Mouse (Mus musculus): ENCODE measurements around the gene Faap100. TPM values are rescaled to one million over a fixed set of nuclear protein-coding genes. Genes with fewer than 3 reads are reported as not detected.
A peak's percentile ranks its signal among the peaks of the same experiment; 100 is the strongest.

Faap100 gene
- total and polyA plus RNA-seq, 2 experiments from 2014 or later = 76.4 to 175 TPM

DNA sequence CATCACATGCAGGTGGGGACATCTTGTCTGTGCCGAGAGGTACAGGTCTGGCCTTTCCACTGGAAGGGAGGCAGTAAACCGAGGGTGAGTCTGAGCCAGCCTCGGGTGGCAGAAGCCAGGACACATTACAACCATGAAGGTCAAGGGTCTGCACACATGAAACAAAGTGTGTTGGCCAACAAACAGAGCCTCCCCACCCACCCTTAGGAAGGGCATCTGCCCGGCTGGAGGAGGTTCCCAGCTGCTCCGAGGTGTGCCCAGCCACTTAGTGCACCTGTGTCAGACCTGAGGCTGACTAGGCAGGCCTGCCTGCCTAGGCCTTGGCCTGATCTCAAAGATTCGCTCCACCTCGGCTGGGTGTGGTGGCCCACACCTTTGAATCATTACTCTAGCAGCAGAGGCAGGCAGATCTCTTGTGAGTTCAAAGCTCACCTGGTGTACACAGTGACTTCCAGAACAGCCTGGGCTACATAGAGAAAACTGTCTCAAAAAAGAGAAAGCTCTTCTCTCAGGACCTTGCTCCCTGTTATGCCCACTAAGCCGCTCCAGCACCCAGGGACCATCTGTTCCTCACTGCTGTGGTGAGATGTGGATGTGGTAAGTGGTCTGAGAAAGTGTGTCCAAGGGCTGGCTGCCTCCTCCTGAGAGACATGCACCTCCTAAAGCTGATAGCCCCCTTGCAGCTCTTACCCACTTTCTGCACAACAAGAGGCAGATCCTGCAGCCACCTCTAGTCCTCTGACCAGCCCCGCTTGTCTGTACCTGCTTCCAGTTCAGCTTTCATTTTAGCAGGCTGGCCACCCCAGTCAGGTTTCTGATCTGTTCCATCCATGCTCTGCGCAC is 27.1 kb downstream of the Faap100 start:
- Histone ChIP-seq H3K9ac (replicated peaks; ENCODE audit: low read length) (no peak overlapping the region), H3K4me3 (ENCODE audit: low read length) (no peak overlapping the region), H3K36me3 (ENCODE audit: insufficient read depth, low read length) (no peaks in the 10 kb centered on the region), H3K27me3 (ENCODE audit: insufficient read depth, low read length) (no peaks in the 10 kb centered on the region), H3K27ac (peak overlapping the region; percentile 100), H3K9me3 (ENCODE audit: low read length) (no peaks in the 10 kb centered on the region), H3K4me2 (ENCODE audit: low read depth, low read length) (peak overlapping the region; percentile 97; the same call in 1 of the 2 replicates), H3K4me1 (ENCODE audit: insufficient read depth, low read length) (peaks cover 12% of the 10 kb centered on the region)
- 81% methylated on average over 10 of the region's 10 CpGs for WGBS
- no peak for TF ChIP-seq CTCF (IDR thresholded peaks at IDR 0.05; ENCODE audit: low read depth)
- no peak for DNase-seq (ENCODE audit: low spot score)
- ATAC-seq = no peak

DNA sequence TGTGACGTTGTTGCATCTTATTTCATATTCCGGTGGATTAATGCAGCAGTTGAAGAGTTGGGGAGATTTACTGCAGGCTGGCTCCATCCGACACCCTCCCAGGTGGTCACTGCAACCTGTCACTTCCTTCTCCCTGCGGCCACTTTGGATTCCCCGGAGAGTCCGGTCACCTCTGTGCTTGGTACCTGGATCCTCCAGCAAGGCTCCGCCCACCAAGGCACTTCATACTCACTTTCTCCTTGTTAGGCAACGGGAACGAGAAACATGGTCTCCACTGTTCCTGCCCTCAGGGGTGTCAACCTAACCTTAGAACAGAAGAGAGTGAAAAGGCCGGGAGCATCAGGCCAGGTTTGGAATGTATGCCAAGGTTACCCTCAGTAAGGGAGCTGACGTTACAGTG is 27.9 kb downstream of the Faap100 start:
- Histone ChIP-seq H3K27me3 (ENCODE audit: insufficient read depth, low read length) (no peaks in the 10 kb centered on the region), H3K4me2 (ENCODE audit: low read depth, low read length) (peak overlapping the region; percentile 97), H3K27ac (peak overlapping the region; percentile 100), H3K4me3 (ENCODE audit: low read length) (peak overlapping the region; percentile 99), H3K4me1 (ENCODE audit: insufficient read depth, low read length) (peaks cover 12% of the 10 kb centered on the region), H3K9me3 (ENCODE audit: low read length) (no peaks in the 10 kb centered on the region), H3K36me3 (ENCODE audit: insufficient read depth, low read length) (no peaks in the 10 kb centered on the region), H3K9ac (replicated peaks; ENCODE audit: low read length) (peak overlapping the region; percentile 100)
- 20% methylated on average over 11 of the region's 11 CpGs for WGBS
- no peak for DNase-seq (ENCODE audit: low spot score)
- no peak for ATAC-seq
- no peak for TF ChIP-seq CTCF (IDR thresholded peaks at IDR 0.05; ENCODE audit: low read depth)

DNA sequence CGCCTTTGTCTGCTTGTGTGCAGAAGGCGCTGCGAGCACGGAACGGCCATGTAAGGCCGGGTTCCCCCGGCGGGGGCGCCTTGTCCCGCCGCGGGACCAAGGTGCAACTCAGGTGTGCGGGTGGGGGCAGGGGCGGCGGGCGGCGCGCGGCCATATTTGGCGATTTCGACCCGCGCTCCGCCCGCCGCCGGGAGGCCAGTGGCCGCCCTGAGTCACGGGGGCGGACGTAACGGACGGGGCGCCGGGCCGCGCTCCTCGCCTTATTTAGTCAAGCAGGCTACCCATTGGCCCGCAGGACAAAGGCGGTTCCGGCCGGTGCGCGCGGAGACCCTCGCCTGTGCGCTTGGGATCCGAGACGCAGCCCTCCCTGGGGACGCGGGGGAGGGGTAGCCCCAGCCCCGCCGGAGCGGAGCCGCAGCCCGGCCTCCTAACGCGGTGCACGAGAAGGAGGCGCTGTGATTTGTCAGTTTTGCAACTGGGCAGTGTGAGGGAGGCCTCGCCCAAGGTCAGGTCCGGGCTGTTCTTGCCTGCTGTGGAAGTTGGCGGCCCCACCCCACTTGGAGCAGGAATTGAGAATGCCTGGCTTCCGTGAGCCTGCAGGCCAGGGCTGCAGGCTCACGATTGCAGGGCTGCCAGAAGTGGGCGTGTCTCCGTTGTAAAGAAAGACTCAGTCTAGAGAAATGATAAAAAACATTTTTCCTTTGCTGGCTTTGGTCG is 28.4 kb downstream of the Faap100 start:
- Histone ChIP-seq H3K27me3 (ENCODE audit: insufficient read depth, low read length) (no peaks in the 10 kb centered on the region), H3K4me3 (ENCODE audit: low read length) (peak overlapping the region; percentile 99), H3K4me1 (ENCODE audit: insufficient read depth, low read length) (peaks cover 16% of the 10 kb centered on the region), H3K9ac (replicated peaks; ENCODE audit: low read length) (peak overlapping the region; percentile 100), H3K9me3 (ENCODE audit: low read length) (no peaks in the 10 kb centered on the region), H3K36me3 (ENCODE audit: insufficient read depth, low read length) (peaks cover 3% of the 10 kb centered on the region), H3K4me2 (ENCODE audit: low read depth, low read length) (peak overlapping the region; percentile 97), H3K27ac (peak overlapping the region; percentile 100)
- no peak for TF ChIP-seq CTCF (IDR thresholded peaks at IDR 0.05; ENCODE audit: low read depth)
- under 1% methylated on average over 67 of the region's 68 CpGs for WGBS
- ATAC-seq = peak; percentile 68
- DNase-seq (ENCODE audit: low spot score) = peak; percentile 92

DNA sequence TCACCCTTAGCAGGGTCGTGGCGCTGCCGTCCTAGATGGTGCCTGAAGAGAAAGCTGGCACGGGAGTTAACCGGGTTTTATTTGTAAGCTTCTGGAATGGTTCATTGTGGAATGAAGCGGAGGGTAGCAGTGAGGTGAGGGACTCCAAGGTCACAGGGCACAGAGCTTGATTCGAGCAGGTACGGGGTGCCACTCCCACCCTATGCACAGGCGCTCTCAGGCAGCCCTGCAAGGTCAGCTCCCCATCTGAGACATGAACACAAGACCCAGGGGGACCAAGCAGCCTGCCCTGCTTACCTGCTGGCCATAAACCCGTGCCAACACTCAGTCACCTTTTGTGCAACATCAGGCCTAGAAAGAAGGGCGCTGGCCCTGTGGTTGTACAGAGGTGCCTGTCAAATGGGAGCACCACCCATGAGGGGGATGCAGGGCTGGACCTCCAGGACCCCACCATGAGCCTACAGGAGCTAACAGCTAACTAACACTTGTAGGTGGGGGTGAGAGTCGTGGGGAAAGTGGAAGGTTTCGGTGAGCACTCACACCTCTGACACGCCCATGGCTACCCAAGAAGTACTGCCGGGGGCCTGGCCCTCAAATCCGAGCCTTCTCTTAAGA is 29.1 kb downstream of the Faap100 start:
- ATAC-seq (peak; percentile 3; the same call in 1 of the 2 replicates), DNase-seq (ENCODE audit: low spot score) (peak; percentile 40)
- Histone ChIP-seq H3K36me3 (ENCODE audit: insufficient read depth, low read length) (peaks cover 9% of the 10 kb centered on the region), H3K27ac (peak overlapping the region; percentile 100), H3K27me3 (ENCODE audit: insufficient read depth, low read length) (no peaks in the 10 kb centered on the region), H3K4me2 (ENCODE audit: low read depth, low read length) (peak overlapping the region; percentile 97), H3K4me1 (ENCODE audit: insufficient read depth, low read length) (peaks cover 19% of the 10 kb centered on the region), H3K4me3 (ENCODE audit: low read length) (peak overlapping the region; percentile 99), H3K9me3 (ENCODE audit: low read length) (no peaks in the 10 kb centered on the region), H3K9ac (replicated peaks; ENCODE audit: low read length) (peak overlapping the region; percentile 100)
- TF ChIP-seq CTCF (IDR thresholded peaks at IDR 0.05; ENCODE audit: low read depth) = no peak
- 1% methylated on average over 16 of the region's 16 CpGs for WGBS

DNA sequence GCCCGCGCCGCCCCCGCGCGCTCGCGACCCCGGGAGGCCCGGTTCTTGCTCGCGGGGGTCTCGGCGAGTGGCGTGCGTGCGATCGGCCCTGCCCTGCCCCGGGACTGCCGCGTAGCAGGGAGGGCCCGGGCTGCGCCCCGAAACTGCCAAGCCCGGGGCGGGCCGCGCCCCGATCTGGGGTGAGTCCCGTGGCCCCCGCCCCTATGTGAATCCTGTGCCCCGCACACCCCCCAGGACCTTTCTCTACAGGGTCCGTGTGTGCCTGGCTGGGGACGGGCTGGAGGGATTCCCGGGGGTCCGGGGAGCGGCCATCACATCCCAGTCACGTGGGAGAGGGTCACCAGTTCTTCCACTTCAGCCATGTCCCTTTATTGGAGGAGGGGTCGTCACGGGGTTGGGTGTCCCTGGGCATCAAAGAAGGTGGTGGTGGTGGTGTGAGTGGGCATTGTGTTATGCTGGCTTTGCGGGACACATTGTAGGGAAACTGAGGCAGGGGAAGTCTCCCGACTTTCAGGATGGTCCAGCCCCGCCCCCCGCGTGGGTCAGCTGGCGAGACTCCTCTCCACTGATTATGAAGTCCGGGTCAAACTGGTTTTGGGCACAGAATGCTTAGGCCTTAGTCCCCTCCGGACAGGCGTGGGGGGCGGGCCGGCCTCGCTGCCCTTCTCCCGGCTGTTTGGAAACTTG is 29.7 kb downstream of the Faap100 start:
- ATAC-seq = peak; percentile 61
- peaks cover 19% of the 10 kb centered on the region for H3K4me1 ChIP-seq (ENCODE audit: insufficient read depth, low read length)
- DNase-seq (ENCODE audit: low spot score) = peak; percentile 77
- no peaks in the 10 kb centered on the region for H3K9me3 ChIP-seq (ENCODE audit: low read length)
- H3K36me3 ChIP-seq (ENCODE audit: insufficient read depth, low read length) = peaks cover 14% of the 10 kb centered on the region
- H3K4me3 ChIP-seq (ENCODE audit: low read length) = peak overlapping the region; percentile 99
- H3K27ac ChIP-seq = peak overlapping the region; percentile 100
- H3K9ac ChIP-seq (replicated peaks; ENCODE audit: low read length) = peak overlapping the region; percentile 100
- H3K4me2 ChIP-seq (ENCODE audit: low read depth, low read length) = peak overlapping the region; percentile 97
- 3% methylated on average over 48 of the region's 53 CpGs for WGBS
- H3K27me3 ChIP-seq (ENCODE audit: insufficient read depth, low read length) = no peaks in the 10 kb centered on the region
- no peak for TF ChIP-seq CTCF (IDR thresholded peaks at IDR 0.05; ENCODE audit: low read depth)

Measured in hindbrain, postnatal 0 days (tissue).